Mouse (Mus musculus): ENCODE measurements around the gene Col5a1. TPM values are rescaled to one million over a fixed set of nuclear protein-coding genes. Genes with fewer than 3 reads are reported as not detected.

Gene Col5a1
- polyA plus RNA-seq, 1 experiment from 2014 or later = 47.7 TPM

DNA sequence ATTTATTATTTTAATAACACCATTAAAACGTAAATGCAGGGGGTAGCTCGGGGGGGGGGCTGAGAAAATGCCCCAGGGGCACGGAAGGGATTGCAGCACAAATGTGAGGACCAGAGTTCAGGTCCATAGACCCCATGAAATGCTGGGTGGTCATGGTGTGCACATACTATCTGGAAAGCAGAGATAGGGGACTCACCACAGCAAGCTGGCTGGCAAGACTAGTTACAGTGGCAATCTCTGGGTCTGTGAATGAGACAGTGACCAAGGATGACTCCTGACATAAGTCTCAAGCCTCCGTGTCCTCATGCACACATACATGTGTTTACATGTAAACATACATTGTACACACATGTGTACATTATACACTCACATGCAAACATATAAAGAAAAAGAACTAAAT, 90.3 kb downstream of the Col5a1 start:
- WGBS = 64% methylated on average over 4 of the region's 4 CpGs
- H3K4me1 ChIP-seq (ENCODE audit: insufficient read depth, low read depth, low read length) = no peaks in the 10 kb centered on the region
- no peak for ATAC-seq
- no peaks in the 10 kb centered on the region for H3K27me3 ChIP-seq (replicated peaks; ENCODE audit: insufficient read depth, low read length)
- no peak overlapping the region for H3K9ac ChIP-seq (replicated peaks; ENCODE audit: low read depth)
- no peak overlapping the region for H3K4me2 ChIP-seq (replicated peaks; ENCODE audit: low read depth, low read length)
- no peak overlapping the region for H3K4me3 ChIP-seq (ENCODE audit: low read depth, low read length)
- H3K27ac ChIP-seq (ENCODE audit: low read length) = no peak overlapping the region
- TF ChIP-seq EP300 (IDR thresholded peaks at IDR 0.05) (no peak), CTCF (IDR thresholded peaks at IDR 0.05) (no peak)
- H3K9me3 ChIP-seq (ENCODE audit: low read length) = no peaks in the 10 kb centered on the region
- no peak for DNase-seq (ENCODE audit: low spot score)
- no peaks in the 10 kb centered on the region for H3K36me3 ChIP-seq (ENCODE audit: insufficient read depth, low read length)

DNA sequence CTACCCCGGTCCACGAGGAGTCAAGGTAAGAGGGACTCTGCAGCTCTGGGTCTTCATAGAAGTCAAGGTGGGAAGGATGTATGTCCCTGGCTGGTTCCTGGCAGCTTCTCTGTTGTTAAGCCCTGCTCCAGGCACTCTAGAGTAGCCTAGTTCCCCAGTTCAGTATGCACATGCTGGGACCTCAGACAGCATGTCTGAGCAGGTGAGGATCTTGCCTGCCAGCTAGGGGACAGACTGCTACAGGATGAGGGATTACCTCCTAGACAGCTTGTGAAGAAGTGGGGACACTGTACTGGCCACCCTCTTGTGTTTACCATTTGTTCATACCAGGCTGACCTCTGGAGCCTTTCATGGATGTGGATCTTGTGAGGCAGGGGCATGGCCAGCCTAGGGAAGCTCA, 94.8 kb downstream of the Col5a1 start:
- no peak for ATAC-seq
- TF ChIP-seq CTCF (IDR thresholded peaks at IDR 0.05) = no peak
- TF ChIP-seq EP300 (IDR thresholded peaks at IDR 0.05) = no peak
- no peak overlapping the region for H3K4me3 ChIP-seq (ENCODE audit: low read depth, low read length)
- DNase-seq (ENCODE audit: low spot score) = no peak
- H3K36me3 ChIP-seq (ENCODE audit: insufficient read depth, low read length) = no peaks in the 10 kb centered on the region
- H3K27ac ChIP-seq (ENCODE audit: low read length) = no peak overlapping the region
- 80% methylated on average over 2 of the region's 2 CpGs for WGBS
- no peaks in the 10 kb centered on the region for H3K27me3 ChIP-seq (replicated peaks; ENCODE audit: insufficient read depth, low read length)
- H3K9ac ChIP-seq (replicated peaks; ENCODE audit: low read depth) = no peak overlapping the region
- H3K4me1 ChIP-seq (ENCODE audit: insufficient read depth, low read depth, low read length) = peaks cover 7% of the 10 kb centered on the region
- H3K9me3 ChIP-seq (ENCODE audit: low read length) = no peaks in the 10 kb centered on the region
- no peak overlapping the region for H3K4me2 ChIP-seq (replicated peaks; ENCODE audit: low read depth, low read length)

DNA sequence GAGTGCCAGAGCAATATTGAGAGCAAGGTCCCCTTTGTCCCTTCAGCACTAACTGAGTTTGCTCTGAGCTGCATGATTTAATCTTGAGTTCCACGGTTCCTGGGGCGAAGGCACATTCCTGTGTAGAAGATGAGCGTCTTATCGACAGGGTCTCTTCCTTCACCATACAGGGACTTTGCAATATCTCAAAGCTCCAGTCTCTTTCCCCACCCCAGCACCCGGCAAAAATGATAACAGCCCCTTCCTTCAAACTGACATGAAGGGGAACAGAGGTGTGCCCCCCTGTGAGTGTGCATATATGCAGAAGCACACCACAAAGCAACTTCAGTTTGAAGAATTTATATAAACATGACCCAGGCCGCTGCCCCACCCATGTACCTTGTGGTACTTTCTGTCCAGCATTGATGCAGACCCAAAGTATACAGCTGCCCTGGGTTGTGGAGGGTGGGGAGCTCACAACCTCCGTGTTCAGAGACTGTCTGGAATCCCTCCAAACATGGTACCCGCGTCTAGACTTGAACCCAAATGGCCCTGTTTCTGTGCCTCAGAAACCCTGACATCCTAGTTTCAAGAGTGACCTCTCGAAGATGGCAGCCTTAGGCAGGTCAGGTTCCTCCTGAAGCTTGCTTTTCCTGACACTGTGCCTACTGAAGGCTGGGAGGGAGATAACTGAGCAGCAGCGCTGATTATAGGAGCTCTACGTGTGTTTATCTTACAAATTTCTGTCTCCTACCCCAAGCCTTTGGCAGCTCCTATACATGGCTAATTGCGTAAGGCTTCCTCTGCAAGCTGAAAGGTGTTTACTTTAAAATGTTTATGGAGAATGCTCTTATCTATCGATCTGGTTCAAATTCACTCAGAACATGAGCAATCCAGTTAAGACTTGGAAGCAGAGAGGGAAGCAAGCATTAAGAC, 95.7 kb downstream of the Col5a1 start:
- no peaks in the 10 kb centered on the region for H3K27me3 ChIP-seq (replicated peaks; ENCODE audit: insufficient read depth, low read length)
- no peak overlapping the region for H3K4me2 ChIP-seq (replicated peaks; ENCODE audit: low read depth, low read length)
- 0 out of 2 replicates have a peak, but pooled peaks have one; percentile 21 for TF ChIP-seq EP300 (IDR thresholded peaks at IDR 0.05)
- no peak for TF ChIP-seq CTCF (IDR thresholded peaks at IDR 0.05)
- no peak overlapping the region for H3K9ac ChIP-seq (replicated peaks; ENCODE audit: low read depth)
- no peak overlapping the region for H3K4me3 ChIP-seq (ENCODE audit: low read depth, low read length)
- H3K9me3 ChIP-seq (ENCODE audit: low read length) = no peaks in the 10 kb centered on the region
- 45% methylated on average over 14 of the region's 14 CpGs for WGBS
- DNase-seq (ENCODE audit: low spot score) = peak; percentile 34
- peak; percentile 41; the same call in 1 of the 2 replicates for ATAC-seq
- H3K36me3 ChIP-seq (ENCODE audit: insufficient read depth, low read length) = no peaks in the 10 kb centered on the region
- H3K4me1 ChIP-seq (ENCODE audit: insufficient read depth, low read depth, low read length) = peaks cover 7% of the 10 kb centered on the region
- H3K27ac ChIP-seq (ENCODE audit: low read length) = no peak overlapping the region

DNA sequence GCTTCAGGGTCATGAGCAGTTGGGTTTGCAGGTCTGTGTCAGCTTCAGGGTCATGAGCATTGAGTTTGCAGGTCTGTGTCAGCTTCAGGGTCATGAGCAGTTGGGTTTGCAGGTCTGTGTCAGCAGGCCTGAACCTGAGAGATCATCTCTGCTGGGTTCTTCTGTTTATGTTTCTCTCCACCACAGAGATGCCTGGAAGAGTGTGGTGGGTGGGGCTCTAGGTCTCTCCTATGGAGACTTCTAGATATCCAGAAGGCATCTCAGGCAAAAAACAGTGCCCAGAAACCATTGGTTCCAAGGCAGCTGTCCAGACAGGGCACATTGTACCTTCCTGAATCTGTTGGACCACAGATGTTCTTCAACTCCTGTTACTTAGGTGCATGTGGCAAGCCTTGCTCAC, 96.9 kb downstream of the Col5a1 start:
- DNase-seq (ENCODE audit: low spot score) (no peak), ATAC-seq (no peak)
- Histone ChIP-seq H3K27me3 (replicated peaks; ENCODE audit: insufficient read depth, low read length) (no peaks in the 10 kb centered on the region), H3K36me3 (ENCODE audit: insufficient read depth, low read length) (no peaks in the 10 kb centered on the region), H3K9ac (replicated peaks; ENCODE audit: low read depth) (no peak overlapping the region), H3K4me2 (replicated peaks; ENCODE audit: low read depth, low read length) (no peak overlapping the region), H3K4me1 (ENCODE audit: insufficient read depth, low read depth, low read length) (peaks cover 7% of the 10 kb centered on the region), H3K4me3 (ENCODE audit: low read depth, low read length) (no peak overlapping the region), H3K9me3 (ENCODE audit: low read length) (no peaks in the 10 kb centered on the region), H3K27ac (ENCODE audit: low read length) (no peak overlapping the region)
- TF ChIP-seq CTCF (IDR thresholded peaks at IDR 0.05) = no peak
- TF ChIP-seq EP300 (IDR thresholded peaks at IDR 0.05) = no peak

DNA sequence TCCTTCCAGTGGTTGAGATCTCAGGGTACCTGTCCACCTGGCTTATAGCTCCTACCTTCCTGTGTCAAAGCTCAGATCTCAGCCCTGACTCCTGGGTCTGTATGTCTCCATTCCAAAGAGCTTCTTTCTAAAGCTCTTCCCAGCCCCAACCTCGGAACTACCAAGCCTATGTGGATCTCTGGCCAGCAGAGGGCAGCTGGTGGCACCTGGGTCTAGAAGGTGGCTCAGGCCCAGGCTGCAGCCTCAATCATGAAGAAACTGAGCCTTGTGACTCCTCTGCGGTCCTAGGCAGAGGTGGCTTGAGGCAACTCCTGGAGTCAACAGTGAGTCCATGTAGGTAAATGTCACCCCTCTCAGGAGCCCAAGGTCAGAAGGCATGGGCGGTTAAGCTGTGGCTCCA, 97.7 kb downstream of the Col5a1 start:
- H3K4me1 ChIP-seq (ENCODE audit: insufficient read depth, low read depth, low read length) = peaks cover 7% of the 10 kb centered on the region
- no peak overlapping the region for H3K27ac ChIP-seq (ENCODE audit: low read length)
- H3K4me2 ChIP-seq (replicated peaks; ENCODE audit: low read depth, low read length) = no peak overlapping the region
- H3K36me3 ChIP-seq (ENCODE audit: insufficient read depth, low read length) = no peaks in the 10 kb centered on the region
- 62% methylated on average over 3 of the region's 3 CpGs for WGBS
- H3K9me3 ChIP-seq (ENCODE audit: low read length) = no peaks in the 10 kb centered on the region
- DNase-seq (ENCODE audit: low spot score) = no peak
- TF ChIP-seq CTCF (IDR thresholded peaks at IDR 0.05) (peak; percentile 71), EP300 (IDR thresholded peaks at IDR 0.05) (no peak)
- ATAC-seq = no peak
- no peak overlapping the region for H3K9ac ChIP-seq (replicated peaks; ENCODE audit: low read depth)
- H3K4me3 ChIP-seq (ENCODE audit: low read depth, low read length) = no peak overlapping the region
- no peaks in the 10 kb centered on the region for H3K27me3 ChIP-seq (replicated peaks; ENCODE audit: insufficient read depth, low read length)

DNA sequence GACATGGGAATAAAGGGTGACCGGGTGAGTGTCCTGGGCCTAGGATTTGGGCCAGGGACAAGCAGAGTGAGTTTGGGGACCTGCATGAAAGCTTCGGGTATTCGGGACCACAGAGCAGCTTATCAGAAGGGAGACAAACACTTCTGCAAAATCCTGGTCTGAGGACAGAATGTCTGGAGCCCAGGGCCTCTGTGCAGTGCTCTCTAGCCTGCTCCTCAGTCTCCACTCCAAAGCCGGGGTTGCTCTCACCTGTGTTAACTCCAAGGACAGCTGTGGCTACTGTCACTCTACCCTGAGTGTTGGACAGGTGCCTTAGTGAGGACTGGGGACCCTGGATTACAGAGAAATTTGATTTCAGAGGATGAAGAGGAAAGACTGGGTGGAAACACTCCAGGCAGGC, 100.5 kb downstream of the Col5a1 start:
- Histone ChIP-seq H3K9me3 (ENCODE audit: low read length) (no peaks in the 10 kb centered on the region), H3K36me3 (ENCODE audit: insufficient read depth, low read length) (no peaks in the 10 kb centered on the region), H3K9ac (replicated peaks; ENCODE audit: low read depth) (no peak overlapping the region), H3K4me1 (ENCODE audit: insufficient read depth, low read depth, low read length) (peaks cover 6% of the 10 kb centered on the region), H3K4me3 (ENCODE audit: low read depth, low read length) (no peak overlapping the region), H3K4me2 (replicated peaks; ENCODE audit: low read depth, low read length) (no peak overlapping the region), H3K27me3 (replicated peaks; ENCODE audit: insufficient read depth, low read length) (no peaks in the 10 kb centered on the region), H3K27ac (ENCODE audit: low read length) (no peak overlapping the region)
- no peak for ATAC-seq
- TF ChIP-seq EP300 (IDR thresholded peaks at IDR 0.05) (no peak), CTCF (IDR thresholded peaks at IDR 0.05) (no peak)
- DNase-seq (ENCODE audit: low spot score) = no peak
- WGBS = 65% methylated on average over 4 of the region's 4 CpGs

All from lung, postnatal 0 days (tissue).